Mouse (Mus musculus) thymus, postnatal 0 days (tissue): ENCODE data around the gene Pdcd2. TPM values are rescaled to one million over a fixed set of nuclear protein-coding genes. Genes with fewer than 3 reads are reported as not detected.
"Not testable (repeated sequence)": the region's sequence is repeated elsewhere in the genome, so short reads cannot be mapped to it uniquely, and the experiment has no call there.

ENCODE experiments used
- DNase-seq: peaks from one replicate; pipeline ENCODE4 v3.0.0-alpha.2; 2015; ENCODE audit warnings: low spot score
- polyA plus RNA-seq: library from polyadenylated mRNA; unstranded; fragments of >200 nt; fragmentation: Nextera tagmentation; extraction: Ambion mirVana; gene quantifications from 2 replicates; pipeline ENCODE4 v1.2.1, GENCODE M21; 2015

Gene Pdcd2
- polyA plus RNA-seq: 82.9 and 94.9 TPM in 2 replicates

GRCm38 (mm10) chr17:15526986-15527810 lies at the start of gene Pdcd2:
Gene Pdcd2 (minus strand): TSS chr17:15527301.
- DNase-seq: peak; percentile 92

GRCm38 (mm10) chr17:15575056-15575455 lies 48.0 kb upstream of the Pdcd2 start:
- DNase-seq: no peak

- no peak for DNase-seq
Measured at GRCm38 (mm10) chr17:15566908-15567307, 39.8 kb upstream of the Pdcd2 start.

GRCm38 (mm10) chr17:15564928-15565300 lies 37.8 kb upstream of the Pdcd2 start:
- DNase-seq: no peak

- peak; percentile 98 for DNase-seq
Measured at GRCm38 (mm10) chr17:15564014-15564927, 37.2 kb upstream of the Pdcd2 start, which contains the start of gene Prdm9. Gene Prdm9 (minus strand): TSS chr17:15564354.

- no peak for DNase-seq
Measured at GRCm38 (mm10) chr17:15559946-15560345, 32.8 kb upstream of the Pdcd2 start.

- no peak for DNase-seq
Measured at GRCm38 (mm10) chr17:15549713-15550112, 22.6 kb upstream of the Pdcd2 start.

- no peak for DNase-seq
Measured at GRCm38 (mm10) chr17:15546440-15546839, 19.3 kb upstream of the Pdcd2 start.

- DNase-seq: not testable (repeated sequence)
Measured at GRCm38 (mm10) chr17:15543868-15544267, 16.8 kb upstream of the Pdcd2 start.

- DNase-seq: no peak
Measured at GRCm38 (mm10) chr17:15540309-15540708, 13.2 kb upstream of the Pdcd2 start.

- DNase-seq: no peak
Measured at GRCm38 (mm10) chr17:15536457-15536904, 9.4 kb upstream of the Pdcd2 start.

- no peak for DNase-seq
Measured at GRCm38 (mm10) chr17:15535943-15536342, 8.8 kb upstream of the Pdcd2 start.

- DNase-seq: no peak
Measured at GRCm38 (mm10) chr17:15535162-15535800, 8.2 kb upstream of the Pdcd2 start.

GRCm38 (mm10) chr17:15530141-15530540 lies 3.0 kb upstream of the Pdcd2 start:
- DNase-seq: peak; percentile 65

GRCm38 (mm10) chr17:15528887-15529286 lies 1.8 kb upstream of the Pdcd2 start:
- DNase-seq: no peak

- DNase-seq: no peak
Measured at GRCm38 (mm10) chr17:15527811-15528136, 673 bp upstream of the Pdcd2 start.

GRCm38 (mm10) chr17:15526304-15526703 lies 797 bp downstream of the Pdcd2 start:
- peak; percentile 11 for DNase-seq

GRCm38 (mm10) chr17:15518766-15519165 lies 8.3 kb downstream of the Pdcd2 start:
- peak; percentile 14 for DNase-seq

GRCm38 (mm10) chr17:15518186-15518585 lies 8.9 kb downstream of the Pdcd2 start:
- DNase-seq: no peak

- no peak for DNase-seq
Measured at GRCm38 (mm10) chr17:15517776-15518175, 9.3 kb downstream of the Pdcd2 start.

- no peak for DNase-seq
Measured at GRCm38 (mm10) chr17:15510694-15511093, 16.4 kb downstream of the Pdcd2 start.
